10 mouse cellular contexts compared by ENCODE assay signal in genomic region chr12:109596232-109596631, GRCm38 (mm10). TPM values are rescaled to one million over a fixed set of nuclear protein-coding genes. Genes with fewer than 3 reads are reported as not detected.
DNase-seq lines count a peak whose midpoint lies in the region; ATAC-seq and TF ChIP-seq lines count a peak whose summit lies in the region.
"Had no signal": no experiment of that assay in that cellular context is flagged by ENCODE, and none has a peak within 500 bp of the region (broad histone marks: within the 10 kb centered on the region; RNA-seq: fewer than 3 reads in every experiment).

No protein-coding gene starts in this region.

- H3K9me3 ChIP-seq in heart, embryonic 15.5 days (replicated peaks) = no peaks in the 10 kb centered on the region
- H3K9me3 ChIP-seq in lung, postnatal 0 days (ENCODE audit: low read length) = no peaks in the 10 kb centered on the region
- H3K9me3 ChIP-seq in embryonic facial prominence, embryonic 13.5 days = no peaks in the 10 kb centered on the region
- H3K9me3 ChIP-seq in stomach, embryonic 16.5 days (replicated peaks; ENCODE audit: control insufficient read depth, low read length) = no peaks in the 10 kb centered on the region
- H3K9me3 ChIP-seq: neural tube, embryonic 13.5 days had no signal

- H3K4me3 ChIP-seq in heart, embryonic 15.5 days = no peak overlapping the region
- H3K4me3 ChIP-seq in lung, postnatal 0 days (ENCODE audit: low read depth, low read length) = no peak overlapping the region
- no peak overlapping the region for H3K4me3 ChIP-seq in embryonic facial prominence, embryonic 13.5 days
- H3K4me3 ChIP-seq in stomach, embryonic 16.5 days (replicated peaks; ENCODE audit: low read length) = no peak overlapping the region
- H3K4me3 ChIP-seq: neural tube, embryonic 13.5 days had no signal

- peak overlapping the region; percentile 64 for H3K27ac ChIP-seq in heart, embryonic 15.5 days
- H3K27ac ChIP-seq in lung, postnatal 0 days (ENCODE audit: low read length) = no peak overlapping the region
- peak overlapping the region; percentile 91 for H3K27ac ChIP-seq in embryonic facial prominence, embryonic 13.5 days
- peak overlapping the region; percentile 81 for H3K27ac ChIP-seq in stomach, embryonic 16.5 days (ENCODE audit: low read length)
- H3K27ac ChIP-seq: neural tube, embryonic 13.5 days had no signal

- WGBS in heart, embryonic 15.5 days = 42% methylated on average over 8 of the region's 8 CpGs
- 28% methylated on average over 8 of the region's 8 CpGs for WGBS in lung, postnatal 0 days
- WGBS in embryonic facial prominence, embryonic 13.5 days = 18% methylated on average over 8 of the region's 8 CpGs
- 30% methylated on average over 8 of the region's 8 CpGs for WGBS in stomach, embryonic 16.5 days

- H3K36me3 ChIP-seq in heart, embryonic 15.5 days = peaks cover 7% of the 10 kb centered on the region; the same call in 1 of the 2 replicates
- H3K36me3 ChIP-seq in lung, postnatal 0 days (ENCODE audit: insufficient read depth, low read length) = peaks cover 7% of the 10 kb centered on the region; the same call in 1 of the 2 replicates
- H3K36me3 ChIP-seq in embryonic facial prominence, embryonic 13.5 days = peaks cover 37% of the 10 kb centered on the region
- peaks cover 3% of the 10 kb centered on the region; the same call in 1 of the 2 replicates for H3K36me3 ChIP-seq in stomach, embryonic 16.5 days (ENCODE audit: control insufficient read depth, insufficient read depth, low read length)

- no peak for ATAC-seq in heart, embryonic 15.5 days (replicated peaks; ENCODE audit: insufficient number of reproducible peaks, insufficient read depth, low FRiP score, low read depth)
- ATAC-seq in lung, postnatal 0 days = 0 out of 2 replicates have a peak, but pooled peaks have one; percentile 14
- peak; percentile 45; the same call in 1 of the 2 replicates for ATAC-seq in embryonic facial prominence, embryonic 13.5 days (ENCODE audit: insufficient number of reproducible peaks, insufficient read depth, low FRiP score, low TSS enrichment, low read depth)
- peak; percentile 42; the same call in 1 of the 2 replicates for ATAC-seq in stomach, embryonic 16.5 days (ENCODE audit: insufficient read depth, low FRiP score)

- no peak overlapping the region; the same call in 1 of the 2 replicates for H3K9ac ChIP-seq in heart, embryonic 15.5 days
- H3K9ac ChIP-seq in lung, postnatal 0 days (replicated peaks; ENCODE audit: low read depth) = no peak overlapping the region
- no peak overlapping the region for H3K9ac ChIP-seq in embryonic facial prominence, embryonic 13.5 days
- no peak overlapping the region for H3K9ac ChIP-seq in stomach, embryonic 16.5 days (ENCODE audit: low read length)
- H3K9ac ChIP-seq: neural tube, embryonic 13.5 days had no signal

- peak overlapping the region; percentile 28; the same call in 1 of the 2 replicates for H3K4me2 ChIP-seq in heart, embryonic 15.5 days
- H3K4me2 ChIP-seq in lung, postnatal 0 days (replicated peaks; ENCODE audit: low read depth, low read length) = peak overlapping the region; percentile 19; the same call in 1 of the 2 replicates
- peak overlapping the region; percentile 23 for H3K4me2 ChIP-seq in embryonic facial prominence, embryonic 13.5 days
- no peak overlapping the region for H3K4me2 ChIP-seq in stomach, embryonic 16.5 days (ENCODE audit: low read depth, low read length)
- H3K4me2 ChIP-seq: neural tube, embryonic 13.5 days had no signal

- no peak for TF ChIP-seq CTCF in lung, postnatal 0 days (IDR thresholded peaks at IDR 0.05)

- no peak for DNase-seq in heart, postnatal 4 days
- DNase-seq in lung, postnatal 0 days (ENCODE audit: low spot score) = no peak
- no peak for DNase-seq in lung, postnatal 14 days
- DNase-seq in adrenal gland, postnatal 10 days = no peak
- DNase-seq: thymus, postnatal 14 days had no signal

- peaks cover 25% of the 10 kb centered on the region for H3K4me1 ChIP-seq in heart, embryonic 15.5 days (replicated peaks)
- H3K4me1 ChIP-seq in lung, postnatal 0 days (ENCODE audit: insufficient read depth, low read depth, low read length) = no peaks in the 10 kb centered on the region
- peaks cover 36% of the 10 kb centered on the region for H3K4me1 ChIP-seq in embryonic facial prominence, embryonic 13.5 days
- H3K4me1 ChIP-seq in stomach, embryonic 16.5 days (ENCODE audit: control insufficient read depth, insufficient read depth, low read length) = peaks cover 14% of the 10 kb centered on the region

- H3K27me3 ChIP-seq in heart, embryonic 15.5 days = no peaks in the 10 kb centered on the region
- no peaks in the 10 kb centered on the region for H3K27me3 ChIP-seq in lung, postnatal 0 days (replicated peaks; ENCODE audit: insufficient read depth, low read length)
- no peaks in the 10 kb centered on the region for H3K27me3 ChIP-seq in embryonic facial prominence, embryonic 13.5 days
- no peaks in the 10 kb centered on the region for H3K27me3 ChIP-seq in stomach, embryonic 16.5 days (ENCODE audit: control insufficient read depth, insufficient read depth, low read length)
- H3K27me3 ChIP-seq: neural tube, embryonic 13.5 days had no signal

- TF ChIP-seq EP300 in lung, postnatal 0 days (IDR thresholded peaks at IDR 0.05) = no peak

RNA-seq across cellular contexts. Expression of gene Rtl1, which starts 3.9 kb away (rescaled TPM):
- 0.47 and 0.71 TPM in 2 replicates for polyA plus RNA-seq in heart, embryonic 15.5 days (2015; fragmentation: Nextera tagmentation; extraction: Ambion mirVana)
- total RNA-seq in heart, postnatal 4 days (2021) = 1 to 10 TPM; 1.3 to 2.1 TPM
- 0.13 and 0.14 TPM in 2 replicates for polyA plus RNA-seq in lung, postnatal 0 days (2015; fragmentation: Nextera tagmentation; extraction: Ambion mirVana)
- polyA plus RNA-seq in embryonic facial prominence, embryonic 13.5 days (2015; fragmentation: Nextera tagmentation; extraction: Ambion mirVana) = 1.8 TPM in 2 replicates
- polyA plus RNA-seq in stomach, embryonic 16.5 days (2015; fragmentation: Nextera tagmentation; extraction: Ambion mirVana) = 1.3 and 2.3 TPM in 2 replicates
- total RNA-seq in adrenal gland, postnatal 10 days (2021) = 1 to 10 TPM; 4.4 to 4.5 TPM
- total RNA-seq: megakaryocyte progenitor cell, adult 5-6 weeks had no signal
